16 mouse cellular contexts compared by ENCODE assay signal in genomic region chr3:68589220-68589840, GRCm38 (mm10).
DNase-seq lines count a peak whose midpoint lies in the region; ATAC-seq lines count a peak whose summit lies in the region.
"Had no signal": no experiment of that assay in that cellular context is flagged by ENCODE, and none has a peak within 500 bp of the region (broad histone marks: within the 10 kb centered on the region; RNA-seq: fewer than 3 reads in every experiment).

No protein-coding gene starts in this region.

- H3K27me3 ChIP-seq in midbrain, embryonic 10.5 days (ENCODE audit: low read depth, poor library complexity, severe bottlenecking), result no peaks in the 10 kb centered on the region
- H3K27me3 ChIP-seq in midbrain, embryonic 11.5 days (ENCODE audit: control insufficient read depth, insufficient read depth, low read length), result no peaks in the 10 kb centered on the region
- no peaks in the 10 kb centered on the region for H3K27me3 ChIP-seq in heart, embryonic 13.5 days (replicated peaks)
- H3K27me3 ChIP-seq: embryonic facial prominence, embryonic 13.5 days; forebrain, embryonic 12.5 days; stomach, embryonic 15.5 days had no signal

- no peak overlapping the region for H3K9ac ChIP-seq in midbrain, embryonic 11.5 days (ENCODE audit: low read length)
- H3K9ac ChIP-seq in heart, embryonic 13.5 days, result peak overlapping the region; percentile 53
- H3K9ac ChIP-seq: embryonic facial prominence, embryonic 13.5 days; forebrain, embryonic 12.5 days; limb, embryonic 13.5 days; stomach, embryonic 15.5 days had no signal

- H3K4me3 ChIP-seq in midbrain, embryonic 10.5 days, result no peak overlapping the region
- no peak overlapping the region for H3K4me3 ChIP-seq in midbrain, embryonic 11.5 days (ENCODE audit: low read depth, low read length)
- no peak overlapping the region for H3K4me3 ChIP-seq in heart, embryonic 13.5 days
- H3K4me3 ChIP-seq: embryonic facial prominence, embryonic 13.5 days; forebrain, embryonic 12.5 days; limb, embryonic 13.5 days; stomach, embryonic 15.5 days had no signal

- peak overlapping the region; percentile 47; the same call in 1 of the 2 replicates for H3K27ac ChIP-seq in midbrain, embryonic 10.5 days (replicated peaks)
- no peak overlapping the region for H3K27ac ChIP-seq in midbrain, embryonic 11.5 days (ENCODE audit: low read depth, low read length)
- H3K27ac ChIP-seq in heart, embryonic 13.5 days (replicated peaks), result peak overlapping the region; percentile 77
- H3K27ac ChIP-seq: embryonic facial prominence, embryonic 13.5 days; forebrain, embryonic 12.5 days; limb, embryonic 13.5 days; stomach, embryonic 15.5 days had no signal

- no peak for ATAC-seq in midbrain, embryonic 11.5 days (ENCODE audit: low FRiP score)
- peak; percentile 41; the same call in 1 of the 2 replicates for ATAC-seq in heart, embryonic 13.5 days (ENCODE audit: extremely low read depth, insufficient number of reproducible peaks, low FRiP score, low TSS enrichment)

- no peaks in the 10 kb centered on the region for H3K9me3 ChIP-seq in midbrain, embryonic 10.5 days (replicated peaks)
- no peaks in the 10 kb centered on the region for H3K9me3 ChIP-seq in midbrain, embryonic 11.5 days (ENCODE audit: control insufficient read depth, low read length)
- no peaks in the 10 kb centered on the region for H3K9me3 ChIP-seq in heart, embryonic 13.5 days
- H3K9me3 ChIP-seq: embryonic facial prominence, embryonic 13.5 days; forebrain, embryonic 12.5 days; limb, embryonic 13.5 days; stomach, embryonic 15.5 days had no signal

- DNase-seq in gastrocnemius, postnatal 25 days, result peak; percentile 40
- DNase-seq in gastrocnemius, postnatal 10 days, result no peak
- no peak for DNase-seq in midbrain, embryonic 10.5 days (ENCODE audit: low spot score)
- no peak for DNase-seq in midbrain, embryonic 11.5 days (ENCODE audit: low spot score, missing footprints)
- DNase-seq in skeletal muscle tissue, adult 2 months (ENCODE audit: low read depth, low spot score), result peak; percentile 79
- no peak for DNase-seq in adrenal gland, postnatal 25 days
- no peak for DNase-seq in thymus, postnatal 0 days (ENCODE audit: low spot score)
- DNase-seq: cerebellum, adult 9-10 months; kidney, adult 8-10 months; lung, adult 18-20 months; thymus, postnatal 25 days had no signal

- no peaks in the 10 kb centered on the region for H3K36me3 ChIP-seq in midbrain, embryonic 10.5 days
- no peaks in the 10 kb centered on the region for H3K36me3 ChIP-seq in midbrain, embryonic 11.5 days (ENCODE audit: control insufficient read depth, insufficient read depth, low read length)
- no peaks in the 10 kb centered on the region for H3K36me3 ChIP-seq in heart, embryonic 13.5 days
- H3K36me3 ChIP-seq: embryonic facial prominence, embryonic 13.5 days; forebrain, embryonic 12.5 days; limb, embryonic 13.5 days; stomach, embryonic 15.5 days had no signal

- WGBS in midbrain, embryonic 10.5 days, result 89% methylated on average over 9 of the region's 9 CpGs
- WGBS in midbrain, embryonic 11.5 days, result 87% methylated on average over 9 of the region's 9 CpGs
- 40% methylated on average over 9 of the region's 9 CpGs for WGBS in heart, embryonic 13.5 days

- H3K4me1 ChIP-seq in midbrain, embryonic 10.5 days, result peaks cover 79% of the 10 kb centered on the region
- peaks cover 27% of the 10 kb centered on the region for H3K4me1 ChIP-seq in midbrain, embryonic 11.5 days (ENCODE audit: control insufficient read depth, insufficient read depth, low read length)
- peaks cover 81% of the 10 kb centered on the region for H3K4me1 ChIP-seq in heart, embryonic 13.5 days

- H3K4me2 ChIP-seq in midbrain, embryonic 11.5 days, result no peak overlapping the region
- peak overlapping the region; percentile 17; the same call in 1 of the 2 replicates for H3K4me2 ChIP-seq in heart, embryonic 13.5 days
- H3K4me2 ChIP-seq: embryonic facial prominence, embryonic 13.5 days; forebrain, embryonic 12.5 days; limb, embryonic 13.5 days; stomach, embryonic 15.5 days had no signal

Comparison
In these comparisons a context has a peak if more than half of its experiments do, and no peak if none do; other contexts are left out.
1. DNase-seq: peak in gastrocnemius, postnatal 25 days (single experiment) and skeletal muscle tissue, adult 2 months (single experiment); none in gastrocnemius, postnatal 10 days (single experiment), midbrain, embryonic 10.5 days (single experiment), midbrain, embryonic 11.5 days (single experiment), adrenal gland, postnatal 25 days (single experiment) and thymus, postnatal 0 days (single experiment).